Mouse (Mus musculus) heart, embryonic 10.5 days (tissue): ENCODE measurements around the gene Tgm2. TPM values are rescaled to one million over a fixed set of nuclear protein-coding genes. Genes with fewer than 3 reads are reported as not detected.

Experiments
- DNase-seq: peaks from one replicate; pipeline ENCODE4 v3.0.0-alpha.2; 2017; ENCODE audit warnings: low spot score
- H3K27ac ChIP-seq: fragments of 300-500 bp; sonication (generic); 2 replicates; pipeline ENCODE4 v1.5.1; 2016; ENCODE audit warnings: mild to moderate bottlenecking
- H3K27me3 ChIP-seq: fragments of 300-500 bp; sonication (generic); 2 replicates; pipeline ENCODE4 v1.6.1; 2016; ENCODE audit warnings: mild to moderate bottlenecking; ENCODE audit not compliant: poor library complexity, insufficient read depth, severe bottlenecking
- H3K36me3 ChIP-seq: fragments of 300-500 bp; sonication (generic); 2 replicates; pipeline ENCODE4 v1.6.1; 2016; ENCODE audit warnings: mild to moderate bottlenecking, moderate library complexity
- H3K4me1 ChIP-seq: fragments of 300-500 bp; sonication (generic); 2 replicates; pipeline ENCODE4 v1.6.1; 2016; ENCODE audit warnings: mild to moderate bottlenecking
- H3K4me3 ChIP-seq: fragments of 300-500 bp; sonication (generic); 2 replicates; pipeline ENCODE4 v1.5.1; 2016; ENCODE audit warnings: mild to moderate bottlenecking, moderate library complexity
- H3K9me3 ChIP-seq: fragments of 300-500 bp; sonication (generic); 2 replicates; pipeline ENCODE4 v1.6.1; 2016; ENCODE audit warnings: mild to moderate bottlenecking, moderate library complexity
- WGBS: fragments of 180-500 bp; shearing (Covaris S2); methylation state at CpG from one replicate; pipeline ENCODE4 v1.1.7; 2016; 5-methylcytosine and 5-hydroxymethylcytosine counted together
- polyA plus RNA-seq: library from polyadenylated mRNA; unstranded; fragments of >200 nt; fragmentation: Nextera tagmentation; extraction: Ambion mirVana; gene quantifications from 2 replicates; pipeline ENCODE4 v1.2.1, GENCODE M21; 2016

The Tgm2 gene
- 134 and 256 TPM in 2 replicates for polyA plus RNA-seq

DNA sequence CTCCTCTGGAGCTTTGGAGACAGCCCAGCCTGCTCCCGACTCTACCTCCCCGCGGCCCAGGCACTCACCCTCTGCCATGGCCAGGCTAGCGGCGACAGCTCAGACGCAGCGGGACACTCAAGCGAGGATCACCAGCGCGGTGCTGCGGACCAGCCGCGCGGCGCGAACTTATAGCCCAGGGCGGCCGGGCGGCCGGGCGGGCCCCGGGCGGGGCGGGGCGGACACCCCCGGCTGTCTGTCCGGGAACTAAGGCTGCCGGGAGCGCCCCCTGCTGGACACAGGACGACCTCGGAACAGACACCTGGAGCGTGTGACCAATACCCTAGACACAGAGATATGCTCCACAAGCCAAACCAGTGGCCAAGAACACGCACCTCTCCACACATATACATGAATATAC, at the start of gene Tgm2:
TSS of gene Tgm2 (minus strand) at position 214 of the 400 bp plus-strand sequence.
- DNase-seq = peak; percentile 95
- Histone ChIP-seq H3K4me3 (peak within 1 kb of the TSS; percentile 73), H3K36me3 (peaks cover 20% of the 10 kb centered on the region; the same call in 1 of the 2 replicates), H3K4me1 (peaks cover 53% of the 10 kb centered on the region), H3K9me3 (peaks cover 5% of the 10 kb centered on the region; the same call in 1 of the 2 replicates), H3K27ac (peak within 1 kb of the TSS; percentile 93), H3K27me3 (no peaks in the 10 kb centered on the region)
- under 1% methylated on average over 31 of the region's 33 CpGs for WGBS

DNA sequence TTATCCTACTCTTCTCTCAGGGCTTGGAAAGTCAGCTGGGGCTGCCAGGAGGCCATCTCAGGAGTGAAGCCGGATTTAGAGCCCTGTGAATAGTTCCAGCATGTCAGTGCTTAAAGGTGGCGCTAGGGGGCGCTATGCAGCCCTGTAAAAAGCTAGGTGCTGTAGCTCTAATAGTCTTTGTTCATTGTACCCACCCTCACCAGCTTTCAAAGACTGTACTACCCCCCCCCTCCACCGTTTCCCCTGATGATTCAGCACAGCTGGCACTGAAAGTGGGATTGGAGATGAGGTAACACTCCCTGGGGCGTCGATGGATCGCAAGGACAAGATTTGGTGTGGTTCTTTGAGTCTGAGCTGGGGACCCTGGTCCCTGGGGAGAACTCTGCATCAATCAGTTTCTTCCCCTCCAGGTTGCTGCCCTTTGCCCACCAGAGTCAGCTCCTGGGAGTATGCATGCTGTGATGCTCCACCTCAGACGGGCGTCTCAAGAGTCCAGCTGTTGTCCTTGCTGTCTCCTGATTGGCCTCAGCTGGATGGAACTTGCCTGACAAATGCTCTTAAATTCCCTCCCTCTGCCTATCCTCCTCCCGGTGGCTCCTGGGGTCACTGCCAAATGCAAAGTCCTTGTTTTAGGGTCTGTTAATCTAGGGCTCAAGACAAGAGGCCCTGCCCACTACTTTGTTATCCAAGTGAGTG, 48.9 kb upstream of the Tgm2 start:
- no peaks in the 10 kb centered on the region for H3K36me3 ChIP-seq
- peaks cover 41% of the 10 kb centered on the region for H3K27me3 ChIP-seq
- no peak for DNase-seq
- 24% methylated on average over 10 of the region's 10 CpGs for WGBS
- no peaks in the 10 kb centered on the region for H3K9me3 ChIP-seq
- no peak overlapping the region for H3K4me3 ChIP-seq
- no peak overlapping the region for H3K27ac ChIP-seq
- 0 out of 2 replicates have a peak, but pooled peaks cover 11% of the 10 kb centered on the region for H3K4me1 ChIP-seq

DNA sequence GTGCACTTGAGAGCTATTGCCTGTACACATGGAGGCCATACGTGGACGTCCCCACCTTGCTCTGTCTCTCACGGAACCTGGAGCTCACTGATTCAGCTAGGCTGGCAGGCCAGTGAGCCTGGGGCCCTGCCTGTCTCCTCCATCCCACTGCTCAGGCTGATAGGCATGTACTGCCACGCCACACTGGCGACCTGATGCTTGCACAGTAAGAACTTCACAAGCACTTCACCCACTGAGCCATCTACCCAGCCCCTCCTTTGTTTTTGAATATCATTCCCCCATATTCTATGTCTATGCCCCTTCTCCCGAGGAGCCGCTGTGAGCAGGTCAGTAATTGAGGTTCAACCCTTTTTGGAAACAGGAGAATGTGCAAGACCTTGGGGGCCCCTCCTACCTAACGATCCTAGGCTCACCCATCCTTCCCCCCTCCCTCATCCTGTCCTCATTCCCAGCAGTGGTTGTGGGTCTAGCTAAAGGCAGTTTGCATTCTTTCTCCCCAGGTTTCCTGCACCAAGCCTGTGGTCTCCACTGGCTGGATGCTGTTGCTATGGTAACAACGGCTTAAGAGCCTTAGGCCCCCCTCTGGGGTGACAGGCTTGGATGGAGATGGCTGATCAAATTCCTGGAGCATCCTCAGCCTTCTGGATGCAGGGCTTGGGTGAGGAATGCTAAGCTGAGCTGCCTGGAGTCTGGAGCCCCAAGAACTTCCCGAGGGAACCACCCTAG, 47.5 kb upstream of the Tgm2 start:
- no peak for DNase-seq
- H3K9me3 ChIP-seq = no peaks in the 10 kb centered on the region
- 53% methylated on average over 10 of the region's 10 CpGs for WGBS

DNA sequence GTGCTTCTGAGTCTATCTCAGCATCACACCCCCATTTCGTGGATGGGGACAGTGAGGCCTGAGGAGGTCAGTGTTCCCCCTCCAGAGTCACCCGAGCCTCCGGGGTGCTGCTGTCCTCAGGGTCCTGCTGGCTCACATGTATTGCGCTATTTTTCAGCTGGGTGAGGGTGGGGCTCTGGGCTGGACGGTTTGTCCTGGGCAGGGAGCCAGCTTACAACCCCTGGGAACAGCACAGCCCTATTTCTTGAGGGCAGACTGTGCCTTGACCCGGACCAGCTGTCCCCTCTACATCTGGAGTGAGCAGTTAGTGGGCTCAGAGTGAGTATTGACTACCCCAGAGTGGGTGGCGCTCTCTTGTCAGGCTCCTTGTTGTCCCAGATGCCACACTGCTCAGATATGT, 44.9 kb upstream of the Tgm2 start:
- 71% methylated on average over 7 of the region's 7 CpGs for WGBS
- DNase-seq = no peak
- Histone ChIP-seq H3K36me3 (no peaks in the 10 kb centered on the region), H3K9me3 (no peaks in the 10 kb centered on the region), H3K4me1 (0 out of 2 replicates have a peak, but pooled peaks cover 15% of the 10 kb centered on the region), H3K27me3 (peaks cover 26% of the 10 kb centered on the region; the same call in 1 of the 2 replicates), H3K27ac (no peak overlapping the region), H3K4me3 (no peak overlapping the region)

More for the DNA sequence above, 47.5 kb upstream of the Tgm2 start:
- no peak overlapping the region for H3K27ac ChIP-seq
- H3K4me3 ChIP-seq = no peak overlapping the region
- peaks cover 41% of the 10 kb centered on the region for H3K27me3 ChIP-seq
- no peaks in the 10 kb centered on the region for H3K36me3 ChIP-seq
- H3K4me1 ChIP-seq = 0 out of 2 replicates have a peak, but pooled peaks cover 15% of the 10 kb centered on the region

DNA sequence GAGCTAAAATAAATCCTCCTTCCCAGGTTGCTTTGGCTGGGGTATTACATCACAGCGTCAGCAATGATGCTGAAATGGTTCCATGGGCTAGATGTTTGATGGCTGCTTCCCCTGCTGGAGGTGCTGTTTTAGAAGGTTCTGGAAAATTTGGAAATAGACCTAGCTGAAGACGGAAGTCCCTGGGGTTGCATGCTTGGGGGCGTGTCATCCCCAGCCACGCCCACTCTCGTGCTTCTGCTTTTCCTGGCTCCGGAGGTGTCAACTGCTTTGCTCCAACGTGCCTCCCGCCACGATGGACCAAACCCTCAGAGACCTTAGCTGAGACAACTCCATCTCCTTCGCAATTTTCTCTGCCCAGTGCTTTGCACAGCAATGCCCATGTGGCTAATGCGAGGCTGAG, 43.2 kb upstream of the Tgm2 start:
- DNase-seq = no peak

DNA sequence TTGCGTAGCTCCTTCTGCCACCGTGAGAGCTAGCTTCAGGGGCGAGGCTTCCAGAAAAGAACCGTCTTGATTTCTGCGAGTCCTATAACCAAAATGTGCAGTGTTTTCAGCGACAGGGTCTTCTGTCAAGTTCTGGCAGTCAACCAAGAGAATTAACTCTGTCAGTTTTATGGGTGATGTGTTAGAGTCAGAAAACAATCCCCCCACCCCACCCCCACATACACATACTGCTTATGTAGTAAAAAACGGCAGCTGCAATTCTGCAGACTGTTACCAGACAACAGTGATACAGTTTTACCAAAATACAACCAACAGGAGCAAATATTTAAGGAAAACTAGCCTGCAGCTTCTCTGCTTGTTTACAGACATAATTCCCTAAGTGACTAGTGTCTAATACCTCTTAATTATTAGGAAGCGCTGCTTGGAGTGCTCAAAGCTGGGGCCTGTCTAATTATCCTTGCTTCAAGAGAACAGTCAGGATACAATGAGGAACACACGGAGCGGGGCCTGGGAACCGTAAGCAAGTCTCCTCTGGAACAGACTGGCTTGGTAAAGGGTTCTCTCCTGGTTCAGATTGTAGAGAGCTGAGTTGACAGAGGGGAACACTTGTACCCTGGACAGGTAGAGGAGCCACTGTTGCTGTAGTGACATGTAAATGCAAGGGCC, 40.1 kb upstream of the Tgm2 start:
- DNase-seq = no peak
- Histone ChIP-seq H3K4me1 (0 out of 2 replicates have a peak, but pooled peaks cover 8% of the 10 kb centered on the region), H3K4me3 (no peak overlapping the region), H3K9me3 (no peaks in the 10 kb centered on the region), H3K27me3 (peaks cover 7% of the 10 kb centered on the region; the same call in 1 of the 2 replicates), H3K27ac (no peak overlapping the region), H3K36me3 (no peaks in the 10 kb centered on the region)
- 83% methylated on average over 11 of the region's 11 CpGs for WGBS

More for the DNA sequence above, 43.2 kb upstream of the Tgm2 start:
- WGBS = 67% methylated on average over 11 of the region's 11 CpGs
- Histone ChIP-seq H3K4me3 (no peak overlapping the region), H3K27me3 (peaks cover 22% of the 10 kb centered on the region; the same call in 1 of the 2 replicates), H3K4me1 (0 out of 2 replicates have a peak, but pooled peaks cover 9% of the 10 kb centered on the region), H3K9me3 (no peaks in the 10 kb centered on the region), H3K27ac (no peak overlapping the region), H3K36me3 (no peaks in the 10 kb centered on the region)

DNA sequence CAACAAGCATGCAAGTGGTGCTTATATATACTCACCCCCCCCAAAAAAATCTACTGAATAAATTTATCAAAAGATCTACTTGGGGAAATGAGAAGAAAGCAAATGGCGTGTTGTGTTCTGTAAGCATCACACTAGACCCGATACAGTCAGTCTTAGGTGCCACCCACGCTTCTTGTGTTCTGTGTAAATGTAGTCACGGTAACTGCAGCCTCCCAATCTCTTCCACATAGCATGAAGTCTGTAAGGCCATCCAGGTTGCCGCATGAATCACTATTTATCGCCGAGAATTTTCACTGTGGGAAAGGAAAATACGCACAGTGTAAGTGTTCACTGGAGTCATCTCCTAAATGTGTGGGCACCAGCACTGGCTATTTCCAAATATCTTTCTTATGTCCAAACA, 37.0 kb upstream of the Tgm2 start:
- H3K27me3 ChIP-seq = no peaks in the 10 kb centered on the region; the same call in 1 of the 2 replicates
- WGBS = 86% methylated on average over 8 of the region's 8 CpGs

DNA sequence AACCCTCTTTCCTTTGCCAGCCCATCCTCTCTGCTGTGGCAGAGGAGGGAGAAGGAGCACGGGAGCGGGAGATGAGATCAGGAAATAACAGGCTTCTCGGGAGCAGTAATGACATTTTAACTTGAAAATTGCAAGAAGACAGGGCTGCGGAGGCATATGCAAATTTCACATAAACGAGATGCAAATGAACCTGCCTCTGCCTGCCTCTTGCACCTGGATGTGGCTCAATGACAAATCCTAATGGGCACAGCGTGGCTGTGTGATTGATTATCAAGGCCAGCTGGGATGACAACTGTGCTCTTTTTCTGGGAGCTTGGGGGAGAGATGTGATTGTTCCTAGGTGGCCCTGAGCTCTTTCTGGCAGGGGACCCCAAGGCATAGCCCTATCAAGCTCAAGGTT, 35.7 kb upstream of the Tgm2 start:
- 50% methylated on average over 6 of the region's 6 CpGs for WGBS

More for the DNA sequence above, 37.0 kb upstream of the Tgm2 start:
- DNase-seq = no peak
- Histone ChIP-seq H3K36me3 (no peaks in the 10 kb centered on the region), H3K4me1 (peaks cover 17% of the 10 kb centered on the region), H3K9me3 (no peaks in the 10 kb centered on the region), H3K4me3 (no peak overlapping the region), H3K27ac (no peak overlapping the region)

DNA sequence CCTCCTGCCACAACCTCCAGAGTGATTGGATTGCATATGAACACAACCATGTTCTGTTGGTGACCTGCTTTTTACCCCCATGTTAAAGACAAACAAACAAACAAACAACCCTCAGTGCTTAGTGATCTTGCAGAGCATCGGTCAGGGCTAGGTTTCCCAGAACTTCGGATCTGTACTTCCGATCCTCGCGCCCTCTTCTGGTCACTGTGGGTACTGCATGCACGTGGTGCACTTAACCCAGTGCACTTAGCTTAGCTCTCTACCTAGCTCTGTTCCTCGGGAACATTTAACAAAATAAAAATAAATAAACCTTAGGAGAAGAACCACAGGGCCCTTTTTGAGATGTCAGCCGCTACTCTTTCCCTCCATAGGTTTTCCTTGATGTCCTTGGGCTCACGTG, 34.6 kb upstream of the Tgm2 start:
- Histone ChIP-seq H3K4me1 (peaks cover 23% of the 10 kb centered on the region), H3K36me3 (no peaks in the 10 kb centered on the region), H3K27ac (no peak overlapping the region), H3K9me3 (no peaks in the 10 kb centered on the region), H3K4me3 (no peak overlapping the region), H3K27me3 (no peaks in the 10 kb centered on the region; the same call in 1 of the 2 replicates)
- no peak for DNase-seq
- WGBS = 44% methylated on average over 9 of the region's 9 CpGs

More for the DNA sequence above, 35.7 kb upstream of the Tgm2 start:
- Histone ChIP-seq H3K36me3 (no peaks in the 10 kb centered on the region), H3K4me3 (no peak overlapping the region), H3K4me1 (peaks cover 19% of the 10 kb centered on the region), H3K27ac (0 out of 2 replicates have a peak overlapping the region, but pooled peaks have one; percentile 48), H3K27me3 (no peaks in the 10 kb centered on the region; the same call in 1 of the 2 replicates), H3K9me3 (no peaks in the 10 kb centered on the region)
- no peak for DNase-seq

DNA sequence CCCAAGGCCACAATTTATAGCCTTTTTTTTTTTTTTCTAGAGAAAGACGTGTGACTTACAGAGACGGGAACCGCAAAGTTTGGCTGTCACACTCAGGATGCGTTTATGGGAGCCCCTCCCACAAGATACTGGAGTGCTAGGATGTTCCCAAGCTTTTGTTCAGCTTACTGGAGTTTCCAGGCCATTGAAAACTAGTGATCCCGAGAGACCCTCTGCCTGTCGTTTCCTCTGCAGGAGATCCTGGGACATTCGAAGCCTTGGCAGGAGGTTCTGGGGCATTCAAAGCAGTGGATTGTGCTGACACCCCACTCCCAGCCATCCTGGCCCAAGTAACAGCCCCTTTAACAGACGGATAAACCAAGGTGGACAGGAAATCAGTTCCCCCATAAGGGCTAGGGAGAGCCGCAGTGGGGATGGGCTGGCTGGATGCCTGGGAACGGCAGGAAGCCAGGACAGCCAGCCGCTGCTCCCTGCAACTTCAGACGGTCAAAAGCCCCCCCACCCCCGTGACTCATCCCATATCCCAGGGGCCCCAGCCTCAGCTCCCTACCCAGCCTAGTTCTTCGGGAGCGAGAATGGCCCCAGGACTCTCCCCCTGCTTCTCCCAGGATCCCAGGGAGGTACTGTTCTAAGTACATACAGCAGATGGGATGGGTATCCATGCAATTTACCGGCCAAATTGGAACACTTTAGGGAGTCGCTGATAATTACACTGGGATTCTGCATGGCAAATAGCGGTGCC, 33.3 kb upstream of the Tgm2 start:
- Histone ChIP-seq H3K27ac (peak overlapping the region; percentile 74), H3K4me3 (peak overlapping the region; percentile 53), H3K36me3 (no peaks in the 10 kb centered on the region), H3K27me3 (no peaks in the 10 kb centered on the region; the same call in 1 of the 2 replicates), H3K9me3 (no peaks in the 10 kb centered on the region), H3K4me1 (peaks cover 35% of the 10 kb centered on the region)
- WGBS = 21% methylated on average over 18 of the region's 18 CpGs
- DNase-seq = no peak

DNA sequence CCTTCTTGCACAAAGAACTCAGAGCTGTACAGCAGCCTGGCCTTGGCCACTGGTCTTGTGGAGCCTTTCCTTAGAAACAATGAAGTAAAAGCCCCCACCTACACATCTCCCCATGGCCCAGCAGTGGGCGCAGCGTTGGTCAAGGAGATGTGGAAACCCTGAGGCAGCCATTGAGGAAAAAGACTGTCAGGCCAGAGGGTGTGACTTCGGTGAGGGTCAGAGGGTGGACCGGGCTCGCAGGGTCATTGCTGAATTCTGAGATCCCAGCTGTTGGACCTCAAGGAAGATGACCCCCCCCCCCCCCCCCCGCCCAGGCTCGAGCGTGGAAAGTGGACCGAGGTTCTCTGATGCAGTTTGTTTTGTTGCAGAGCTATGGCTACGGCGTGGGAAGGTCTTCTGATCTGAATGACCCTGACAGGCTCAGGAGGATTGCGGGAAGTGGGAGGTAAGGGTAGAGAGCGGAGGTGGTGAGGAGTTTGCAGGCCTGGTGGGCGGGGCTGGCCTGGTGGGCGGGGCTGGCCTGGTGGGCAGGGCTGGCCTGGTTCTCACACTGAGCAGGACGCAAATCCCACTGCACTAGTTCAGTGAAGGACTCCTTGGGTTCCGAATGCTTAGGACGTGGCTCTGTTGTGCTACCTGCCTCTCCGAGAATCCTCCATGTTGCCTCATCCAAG, 32.6 kb upstream of the Tgm2 start:
- H3K27ac ChIP-seq = peak overlapping the region; percentile 74
- H3K4me3 ChIP-seq = peak overlapping the region; percentile 53
- WGBS = 9% methylated on average over 19 of the region's 19 CpGs
- H3K36me3 ChIP-seq = no peaks in the 10 kb centered on the region
- peak; percentile 93 for DNase-seq
- H3K27me3 ChIP-seq = no peaks in the 10 kb centered on the region; the same call in 1 of the 2 replicates
- H3K4me1 ChIP-seq = peaks cover 42% of the 10 kb centered on the region
- H3K9me3 ChIP-seq = no peaks in the 10 kb centered on the region
